Mouse (Mus musculus) intestine, postnatal 0 days (tissue): ENCODE data around the gene Odc1. TPM values are rescaled to one million over a fixed set of nuclear protein-coding genes. Genes with fewer than 3 reads are reported as not detected.

Experiments used
- ATAC-seq: fragments of 200-750 bp; cut with Nextera tagmentation; 2 replicates; pipeline ENCODE4 v1.8.0; 2017; ENCODE audit warnings: mild to moderate bottlenecking, moderate TSS enrichment, moderate library complexity
- H3K27ac ChIP-seq: fragments of 300-500 bp; sonication (generic); 2 replicates; pipeline ENCODE4 v1.5.1; 2014; ENCODE audit warnings: mild to moderate bottlenecking, low read depth, low read length, moderate library complexity
- H3K27me3 ChIP-seq: fragments of 300-500 bp; sonication (generic); replicated peaks from 2 replicates; pipeline ENCODE4 v1.6.1; 2014; ENCODE audit warnings: low read length, mixed read lengths; ENCODE audit not compliant: control insufficient read depth, insufficient read depth
- H3K36me3 ChIP-seq: fragments of 300-500 bp; sonication (generic); 2 replicates; pipeline ENCODE4 v1.6.1; 2014; ENCODE audit warnings: mild to moderate bottlenecking, moderate library complexity; ENCODE audit not compliant: control insufficient read depth, insufficient read depth
- H3K4me1 ChIP-seq: fragments of 300-500 bp; sonication (generic); replicated peaks from 2 replicates; pipeline ENCODE4 v1.6.1; 2014; ENCODE audit warnings: antibody characterized with exemption, low read length, mixed read lengths; ENCODE audit not compliant: control insufficient read depth, insufficient read depth
- H3K4me2 ChIP-seq: fragments of 300-500 bp; sonication (generic); replicated peaks from 2 replicates; pipeline ENCODE4 v1.6.1; 2014; ENCODE audit warnings: low read depth, mild to moderate bottlenecking, moderate library complexity
- H3K4me3 ChIP-seq: fragments of 300-500 bp; sonication (generic); 2 replicates; pipeline ENCODE4 v1.5.1; 2014; ENCODE audit warnings: low read depth, low read length
- H3K9ac ChIP-seq: fragments of 300-500 bp; sonication (generic); 2 replicates; pipeline ENCODE4 v1.6.1; 2014; ENCODE audit warnings: mild to moderate bottlenecking, low read depth, low read length
- H3K9me3 ChIP-seq: fragments of 300-500 bp; sonication (generic); 2 replicates; pipeline ENCODE4 v1.6.1; 2016; ENCODE audit warnings: mixed run types; ENCODE audit not compliant: control insufficient read depth
- CTCF ChIP-seq: sonication (generic); IDR thresholded peaks from 2 replicates; pipeline ENCODE4 v1.5.1; 2016; ENCODE audit warnings: low read depth, mild to moderate bottlenecking, control low read depth, antibody characterized with exemption, moderate library complexity
- WGBS: fragments of 180-500 bp; shearing (Covaris S2); extraction: QIAGEN DNeasy Blood & Tissue Kit; methylation state at CpG from one replicate; pipeline ENCODE4 v1.1.7; 2014; 5-methylcytosine and 5-hydroxymethylcytosine counted together
- polyA plus RNA-seq: library from polyadenylated mRNA; unstranded; fragments of >200 nt; fragmentation: Nextera tagmentation; extraction: Ambion mirVana; gene quantifications from 2 replicates; pipeline ENCODE4 v1.2.1, GENCODE M21; 2015

Gene Odc1
- polyA plus RNA-seq, 1 experiment from 2014 or later: 87.8 TPM

- Histone ChIP-seq H3K4me2 (no peak overlapping the region), H3K4me3 (no peak overlapping the region), H3K9me3 (no peaks in the 10 kb centered on the region), H3K27me3 (no peaks in the 10 kb centered on the region), H3K27ac (no peak overlapping the region), H3K4me1 (no peaks in the 10 kb centered on the region), H3K9ac (no peak overlapping the region), H3K36me3 (no peaks in the 10 kb centered on the region)
- no peak for ATAC-seq
- no peak for TF ChIP-seq CTCF
- 89% methylated on average over 1 of the region's 1 CpGs for WGBS
Measured at GRCm38 (mm10) chr12:17562396-17562795, 17.8 kb downstream of the Odc1 start.

- Histone ChIP-seq H3K27me3 (no peaks in the 10 kb centered on the region), H3K9me3 (no peaks in the 10 kb centered on the region), H3K4me2 (no peak overlapping the region), H3K9ac (no peak overlapping the region), H3K27ac (no peak overlapping the region), H3K36me3 (no peaks in the 10 kb centered on the region), H3K4me1 (no peaks in the 10 kb centered on the region), H3K4me3 (no peak overlapping the region)
- 86% methylated on average over 3 of the region's 3 CpGs for WGBS
- no peak for ATAC-seq
- no peak for TF ChIP-seq CTCF
Measured at GRCm38 (mm10) chr12:17565393-17566045, 20.9 kb downstream of the Odc1 start.

DNA sequence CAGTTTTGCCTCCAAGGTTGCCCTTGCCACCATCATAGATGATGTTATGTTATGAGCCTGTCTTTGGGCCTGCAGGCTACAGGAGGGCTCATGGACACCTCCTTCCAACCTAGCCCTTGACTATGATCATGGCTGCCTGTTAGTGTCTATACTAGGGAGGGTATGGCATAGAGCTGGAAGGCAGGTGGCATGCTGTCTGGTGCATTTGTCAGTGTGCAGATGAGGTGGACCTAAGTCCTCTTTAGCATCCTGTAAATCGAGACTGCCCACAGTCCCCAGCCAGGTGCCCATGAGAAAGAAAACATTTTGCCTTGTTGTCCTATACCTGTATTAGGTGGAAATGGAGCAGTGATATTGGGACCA lies 21.4 kb downstream of the Odc1 start:
- H3K4me3 ChIP-seq: no peak overlapping the region
- H3K9ac ChIP-seq: no peak overlapping the region
- H3K9me3 ChIP-seq: no peaks in the 10 kb centered on the region
- no peak overlapping the region for H3K4me2 ChIP-seq
- 89% methylated on average over 1 of the region's 1 CpGs for WGBS
- H3K27me3 ChIP-seq: no peaks in the 10 kb centered on the region
- TF ChIP-seq CTCF: no peak
- H3K36me3 ChIP-seq: no peaks in the 10 kb centered on the region
- ATAC-seq: no peak
- H3K27ac ChIP-seq: no peak overlapping the region
- H3K4me1 ChIP-seq: no peaks in the 10 kb centered on the region

GRCm38 (mm10) chr12:17568564-17568963 lies 24.0 kb downstream of the Odc1 start:
- Histone ChIP-seq H3K4me1 (no peaks in the 10 kb centered on the region), H3K27me3 (no peaks in the 10 kb centered on the region), H3K27ac (no peak overlapping the region), H3K4me3 (no peak overlapping the region), H3K9me3 (no peaks in the 10 kb centered on the region), H3K4me2 (no peak overlapping the region), H3K9ac (no peak overlapping the region), H3K36me3 (no peaks in the 10 kb centered on the region)
- WGBS: 80% methylated on average over 10 of the region's 10 CpGs
- no peak for ATAC-seq
- no peak for TF ChIP-seq CTCF

GRCm38 (mm10) chr12:17574591-17574990 lies 30.0 kb downstream of the Odc1 start:
- Histone ChIP-seq H3K4me3 (no peak overlapping the region), H3K4me1 (no peaks in the 10 kb centered on the region), H3K9ac (no peak overlapping the region), H3K27me3 (no peaks in the 10 kb centered on the region), H3K4me2 (no peak overlapping the region), H3K27ac (no peak overlapping the region), H3K9me3 (no peaks in the 10 kb centered on the region), H3K36me3 (no peaks in the 10 kb centered on the region)
- WGBS: 78% methylated on average over 4 of the region's 4 CpGs
- no peak for ATAC-seq
- TF ChIP-seq CTCF: no peak

GRCm38 (mm10) chr12:17575156-17575910 lies 30.7 kb downstream of the Odc1 start:
- no peak for TF ChIP-seq CTCF
- H3K9me3 ChIP-seq: no peaks in the 10 kb centered on the region
- ATAC-seq: peak; percentile 47
- H3K27ac ChIP-seq: no peak overlapping the region
- H3K36me3 ChIP-seq: no peaks in the 10 kb centered on the region
- WGBS: 42% methylated on average over 5 of the region's 5 CpGs
- no peaks in the 10 kb centered on the region for H3K4me1 ChIP-seq
- H3K4me3 ChIP-seq: no peak overlapping the region
- H3K9ac ChIP-seq: no peak overlapping the region
- H3K4me2 ChIP-seq: no peak overlapping the region
- H3K27me3 ChIP-seq: no peaks in the 10 kb centered on the region
